ENCODE assay signal across 8 mouse cellular contexts in genomic region chr19:45207662-45208437, GRCm38 (mm10). TPM values are rescaled to one million over a fixed set of nuclear protein-coding genes. Genes with fewer than 3 reads are reported as not detected.
DNase-seq lines count a peak whose midpoint lies in the region; ATAC-seq and TF ChIP-seq lines count a peak whose summit lies in the region.

No protein-coding gene starts in this region.

- 0 out of 2 replicates have a peak, but pooled peaks cover 3% of the 10 kb centered on the region for H3K27me3 ChIP-seq in lung, embryonic 15.5 days
- peaks cover 34% of the 10 kb centered on the region for H3K27me3 ChIP-seq in heart, embryonic 10.5 days (ENCODE audit: insufficient read depth, poor library complexity, severe bottlenecking)
- peaks cover 37% of the 10 kb centered on the region for H3K27me3 ChIP-seq in neural tube, embryonic 13.5 days

- H3K27ac ChIP-seq in lung, embryonic 15.5 days = peak overlapping the region; percentile 83
- H3K27ac ChIP-seq in heart, embryonic 10.5 days = peak overlapping the region; percentile 24; the same call in 1 of the 2 replicates
- H3K27ac ChIP-seq in neural tube, embryonic 13.5 days (replicated peaks) = no peak overlapping the region
- H3K27ac ChIP-seq in layer of hippocampus, adult 2 months = no peak overlapping the region

- peak overlapping the region; percentile 27 for H3K4me3 ChIP-seq in lung, embryonic 15.5 days
- peak overlapping the region; percentile 49 for H3K4me3 ChIP-seq in heart, embryonic 10.5 days
- 0 out of 2 replicates have a peak overlapping the region, but pooled peaks have one; percentile 1 for H3K4me3 ChIP-seq in neural tube, embryonic 13.5 days
- H3K4me3 ChIP-seq in layer of hippocampus, adult 2 months = no peak overlapping the region

- 19% methylated on average over 19 of the region's 19 CpGs for WGBS in lung, embryonic 15.5 days
- WGBS in heart, embryonic 10.5 days = 22% methylated on average over 19 of the region's 19 CpGs
- WGBS in neural tube, embryonic 13.5 days = 42% methylated on average over 19 of the region's 19 CpGs

- no peak for TF ChIP-seq CTCF in layer of hippocampus, adult 2 months (conservative IDR thresholded peaks at IDR 0.05)

- peak; percentile 76 for ATAC-seq in lung, embryonic 15.5 days (ENCODE audit: borderline replicate concordance, extremely low read depth, low FRiP score, low TSS enrichment)
- ATAC-seq in neural tube, embryonic 13.5 days (ENCODE audit: low read depth) = no peak

- no peaks in the 10 kb centered on the region for H3K36me3 ChIP-seq in lung, embryonic 15.5 days
- H3K36me3 ChIP-seq in heart, embryonic 10.5 days = no peaks in the 10 kb centered on the region
- no peaks in the 10 kb centered on the region for H3K36me3 ChIP-seq in neural tube, embryonic 13.5 days

- H3K4me2 ChIP-seq in lung, embryonic 15.5 days = peak overlapping the region; percentile 54
- H3K4me2 ChIP-seq in neural tube, embryonic 13.5 days = peak overlapping the region; percentile 27; the same call in 1 of the 2 replicates

- H3K9ac ChIP-seq in lung, embryonic 15.5 days = no peak overlapping the region
- no peak overlapping the region for H3K9ac ChIP-seq in neural tube, embryonic 13.5 days

- no peak for DNase-seq in lung, postnatal 25 days (ENCODE audit: low spot score)
- peak; percentile 80 for DNase-seq in heart, embryonic 10.5 days (ENCODE audit: low spot score)
- peak; percentile 42 to 47 for DNase-seq in kidney, postnatal 25 days
- no peak for DNase-seq in MN1 (ENCODE audit: low spot score)
- DNase-seq in layer of hippocampus, adult 2 months (ENCODE audit: low spot score in 2 of 2) = no peak
- DNase-seq in natural killer cell, adult 2 months (ENCODE audit: low spot score in 2 of 2) = no peak

- no peaks in the 10 kb centered on the region for H3K9me3 ChIP-seq in lung, embryonic 15.5 days
- H3K9me3 ChIP-seq in heart, embryonic 10.5 days = 0 out of 2 replicates have a peak, but pooled peaks cover 5% of the 10 kb centered on the region
- no peaks in the 10 kb centered on the region for H3K9me3 ChIP-seq in neural tube, embryonic 13.5 days

- peaks cover 6% of the 10 kb centered on the region for H3K4me1 ChIP-seq in lung, embryonic 15.5 days
- peaks cover 13% of the 10 kb centered on the region for H3K4me1 ChIP-seq in heart, embryonic 10.5 days
- H3K4me1 ChIP-seq in neural tube, embryonic 13.5 days (replicated peaks) = no peaks in the 10 kb centered on the region

RNA-seq across cellular contexts. Expression of gene Lbx1, which starts 27.8 kb away (rescaled TPM):
- not detected in 2 replicates for polyA plus RNA-seq in lung, embryonic 15.5 days (2015; fragmentation: Nextera tagmentation; extraction: Ambion mirVana)
- polyA plus RNA-seq in heart, embryonic 10.5 days (2016; fragmentation: Nextera tagmentation; extraction: Ambion mirVana) = 0.20 and 1.0 TPM in 2 replicates
- polyA plus RNA-seq in neural tube, embryonic 13.5 days (2015; fragmentation: Nextera tagmentation; extraction: Ambion mirVana) = 16.0 and 16.9 TPM in 2 replicates
- total RNA-seq in layer of hippocampus, adult 2 months (2021) = not detected

RNA-seq across cellular contexts. Expression of gene Tlx1, which starts 57.4 kb away (rescaled TPM):
- not detected in 2 replicates for polyA plus RNA-seq in lung, embryonic 15.5 days (2015; fragmentation: Nextera tagmentation; extraction: Ambion mirVana)
- polyA plus RNA-seq in heart, embryonic 10.5 days (2016; fragmentation: Nextera tagmentation; extraction: Ambion mirVana) = 1.0 and 4.1 TPM in 2 replicates
- polyA plus RNA-seq in neural tube, embryonic 13.5 days (2015; fragmentation: Nextera tagmentation; extraction: Ambion mirVana) = 0.50 and 0.62 TPM in 2 replicates
- total RNA-seq in layer of hippocampus, adult 2 months (2021) = not detected

Comparison
In these comparisons a context has a peak if more than half of its experiments do, and no peak if none do; other contexts are left out.
1. H3K27ac ChIP-seq: peak in lung, embryonic 15.5 days (single experiment) and heart, embryonic 10.5 days (single experiment); none in neural tube, embryonic 13.5 days (single experiment) and layer of hippocampus, adult 2 months (single experiment).
2. DNase-seq: peak in heart, embryonic 10.5 days (single experiment) and kidney, postnatal 25 days (2 of 2); none in lung, postnatal 25 days (single experiment), MN1 (single experiment), layer of hippocampus, adult 2 months (0 of 2) and natural killer cell, adult 2 months (0 of 2).